8 mouse cellular contexts compared by ENCODE assay signal in the genomic region with DNA sequence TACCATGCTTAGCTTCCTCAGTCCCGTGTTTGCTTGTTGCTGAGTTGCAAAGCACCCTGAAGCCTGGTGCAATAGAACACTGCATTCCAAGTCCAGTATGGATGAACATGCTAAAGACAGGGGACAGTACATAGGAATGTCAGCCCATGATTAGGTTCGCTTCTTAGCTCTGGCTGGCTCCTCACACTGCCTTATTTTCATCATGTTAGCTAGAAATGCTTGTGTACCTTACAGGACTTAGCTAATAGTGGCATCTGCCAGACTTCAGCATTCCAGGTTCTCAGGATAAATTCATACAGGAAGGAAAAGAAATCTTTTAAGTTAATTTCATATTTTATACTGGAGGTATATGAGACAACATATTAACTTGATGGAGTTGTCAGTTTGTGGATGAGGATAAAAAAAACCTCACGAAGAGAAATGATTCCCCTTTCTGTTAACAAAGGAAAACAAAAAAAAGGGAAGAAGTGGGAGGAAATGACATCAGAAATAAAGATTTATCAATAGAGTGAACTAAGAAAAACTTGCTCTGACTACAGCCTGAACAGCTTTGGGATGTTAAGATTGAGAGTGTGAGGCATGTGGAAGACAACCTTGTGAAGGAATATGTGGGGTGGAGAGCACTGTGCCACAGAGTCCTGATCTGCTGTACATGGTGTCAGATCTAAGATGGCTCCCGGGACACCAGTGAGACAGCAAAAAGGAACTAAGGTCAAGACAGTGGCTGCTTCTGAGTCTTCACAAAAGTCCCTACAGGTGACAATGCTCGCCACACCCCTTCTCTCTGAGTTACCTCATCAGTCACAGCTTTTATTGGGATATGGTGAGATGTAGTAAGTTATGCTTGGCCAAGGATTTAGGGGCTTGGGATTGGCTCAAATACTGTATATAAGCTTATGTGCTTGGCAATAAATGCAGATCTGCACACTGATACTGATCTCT. TPM values are rescaled to one million over a fixed set of nuclear protein-coding genes. Genes with fewer than 3 reads are reported as not detected.
DNase-seq lines count a peak whose midpoint lies in the region; ATAC-seq lines count a peak whose summit lies in the region.

No protein-coding gene starts in this region.

- no peaks in the 10 kb centered on the region for H3K36me3 ChIP-seq in heart, embryonic 12.5 days
- H3K36me3 ChIP-seq in heart, embryonic 16.5 days (ENCODE audit: control insufficient read depth, insufficient read depth) = no peaks in the 10 kb centered on the region

- H3K27me3 ChIP-seq in heart, embryonic 12.5 days (replicated peaks) = no peaks in the 10 kb centered on the region
- H3K27me3 ChIP-seq in heart, embryonic 16.5 days (ENCODE audit: control insufficient read depth, insufficient read depth, low read length) = no peaks in the 10 kb centered on the region

- H3K9ac ChIP-seq in heart, embryonic 12.5 days = no peak overlapping the region; the same call in 1 of the 2 replicates
- peak overlapping the region; percentile 68 for H3K9ac ChIP-seq in heart, embryonic 16.5 days (ENCODE audit: low read length)

- peak overlapping the region; percentile 33 for H3K4me3 ChIP-seq in heart, embryonic 12.5 days
- H3K4me3 ChIP-seq in heart, embryonic 16.5 days (ENCODE audit: low read length) = peak overlapping the region; percentile 40

- ATAC-seq in heart, embryonic 12.5 days (ENCODE audit: insufficient number of reproducible peaks, low FRiP score) = no peak
- no peak for ATAC-seq in heart, embryonic 16.5 days (replicated peaks; ENCODE audit: extremely low read depth, insufficient read depth, low FRiP score)
- 0 out of 2 replicates have a peak, but pooled peaks have one; percentile 4 for ATAC-seq in megakaryocyte, adult 5-6 weeks (ENCODE audit: poor library complexity, severe bottlenecking)

- 63% methylated on average over 5 of the region's 5 CpGs for WGBS in heart, embryonic 12.5 days
- 55% methylated on average over 5 of the region's 5 CpGs for WGBS in heart, embryonic 16.5 days

- H3K27ac ChIP-seq in heart, embryonic 12.5 days (ENCODE audit: poor library complexity, severe bottlenecking) = no peak overlapping the region
- H3K27ac ChIP-seq in heart, embryonic 16.5 days (ENCODE audit: low read length) = no peak overlapping the region

- no peak for DNase-seq in heart, adult 8-10 months (ENCODE audit: low spot score)
- peak; percentile 10 for DNase-seq in NIH3T3 (ENCODE audit: low read depth)
- no peak for DNase-seq in adrenal gland, adult 2 months
- no peak for DNase-seq in layer of hippocampus, adult 11-12 months (ENCODE audit: low spot score)
- DNase-seq in layer of hippocampus, postnatal 14 days (ENCODE audit: low spot score in 2 of 2) = no peak

- no peaks in the 10 kb centered on the region for H3K9me3 ChIP-seq in heart, embryonic 12.5 days (replicated peaks)
- H3K9me3 ChIP-seq in heart, embryonic 16.5 days (replicated peaks; ENCODE audit: control insufficient read depth, low read length) = no peaks in the 10 kb centered on the region

- H3K4me1 ChIP-seq in heart, embryonic 12.5 days (replicated peaks) = peaks cover 19% of the 10 kb centered on the region
- H3K4me1 ChIP-seq in heart, embryonic 16.5 days (ENCODE audit: control insufficient read depth, insufficient read depth, low read length) = peaks cover 11% of the 10 kb centered on the region

- H3K4me2 ChIP-seq in heart, embryonic 12.5 days = peak overlapping the region; percentile 68
- peak overlapping the region; percentile 69 for H3K4me2 ChIP-seq in heart, embryonic 16.5 days (ENCODE audit: low read depth, low read length)

RNA-seq across cellular contexts. Expression of gene Fyco1, which starts 1.0 kb away (rescaled TPM):
- 30.3 and 31.0 TPM in 2 replicates for polyA plus RNA-seq in heart, embryonic 12.5 days (2016; fragmentation: Nextera tagmentation; extraction: Ambion mirVana)
- 100 to 1,000 TPM; 277 to 295 (median 286) TPM for total RNA-seq in heart, adult 8-10 months (2022)
- 29.0 and 34.1 TPM in 2 replicates for polyA plus RNA-seq in heart, embryonic 16.5 days (2015; fragmentation: Nextera tagmentation; extraction: Ambion mirVana)
- 20.3 and 24.4 TPM in 2 replicates for total RNA-seq in megakaryocyte, adult 5-6 weeks (2015)
- total RNA-seq in megakaryocyte, adult 5-6 weeks (2017) = 18.2 and 22.2 TPM in 2 replicates
- total RNA-seq in adrenal gland, adult 2 months (2021) = 10 to 100 TPM; 37.1 to 41.1 TPM
- polyA plus RNA-seq in adrenal gland, adult 2 months (2012; rRNA removed) = 5.9 and 9.7 TPM in 2 replicates
- total RNA-seq in layer of hippocampus, postnatal 14 days (2021) = 10 to 100 TPM; 29.6 to 30.4 TPM

RNA-seq across cellular contexts. Expression of gene Xcr1, which starts 9.1 kb away (rescaled TPM):
- not detected in 2 replicates for polyA plus RNA-seq in heart, embryonic 12.5 days (2016; fragmentation: Nextera tagmentation; extraction: Ambion mirVana)
- total RNA-seq in heart, adult 8-10 months (2022) = not detected
- 0.05 TPM in 1 of 2 replicates, not detected in the other for polyA plus RNA-seq in heart, embryonic 16.5 days (2015; fragmentation: Nextera tagmentation; extraction: Ambion mirVana)
- total RNA-seq in megakaryocyte, adult 5-6 weeks (2015) = 0.16 TPM in 1 of 2 replicates, not detected in the other
- 0.18 and 0.33 TPM in 2 replicates for total RNA-seq in megakaryocyte, adult 5-6 weeks (2017)
- under 1 TPM; 0.10 to 0.20 TPM for total RNA-seq in adrenal gland, adult 2 months (2021)
- polyA plus RNA-seq in adrenal gland, adult 2 months (2012; rRNA removed) = 0.08 and 0.10 TPM in 2 replicates
- total RNA-seq in layer of hippocampus, postnatal 14 days (2021) = not detected

RNA-seq across cellular contexts. Expression of gene Cxcr6, which starts 46.4 kb away (rescaled TPM):
- 0.37 and 0.48 TPM in 2 replicates for polyA plus RNA-seq in heart, embryonic 12.5 days (2016; fragmentation: Nextera tagmentation; extraction: Ambion mirVana)
- under 1 TPM in 2 of 4 experiments, not detected in 2; 0.22 TPM for total RNA-seq in heart, adult 8-10 months (2022)
- polyA plus RNA-seq in heart, embryonic 16.5 days (2015; fragmentation: Nextera tagmentation; extraction: Ambion mirVana) = 0.65 and 1.2 TPM in 2 replicates
- 1.4 and 3.7 TPM in 2 replicates for total RNA-seq in megakaryocyte, adult 5-6 weeks (2015)
- total RNA-seq in megakaryocyte, adult 5-6 weeks (2017) = 0.89 and 2.7 TPM in 2 replicates
- under 1 TPM in 1 of 2 experiments, not detected in 1; 0.21 TPM for total RNA-seq in adrenal gland, adult 2 months (2021)
- 0.20 TPM in 1 of 2 replicates, not detected in the other for polyA plus RNA-seq in adrenal gland, adult 2 months (2012; rRNA removed)
- total RNA-seq in layer of hippocampus, postnatal 14 days (2021) = not detected

Comparison
In these comparisons a context has a peak if more than half of its experiments do, and no peak if none do; other contexts are left out.
1. RNA of gene Fyco1, which starts 1.0 kb away (total RNA-seq): 277 to 295 TPM in heart, adult 8-10 months; 37.1 to 41.1 TPM in adrenal gland, adult 2 months, 29.6 to 30.4 TPM in layer of hippocampus, postnatal 14 days and 18.2 to 24.4 TPM in megakaryocyte, adult 5-6 weeks; every median in the first group is over 4 times any median in the second.